Mouse (Mus musculus): ENCODE data around the gene Olfr411.
A peak's percentile ranks its signal among the peaks of the same experiment; 100 is the strongest.

The Olfr411 gene

GRCm38 (mm10) chr11:74352550-74352949, at the start of gene Olfr411:
Gene Olfr411 (minus strand): TSS chr11:74352650.
- Histone ChIP-seq H3K36me3 (ENCODE audit: control insufficient read depth, insufficient read depth, low read length, poor library complexity, severe bottlenecking) (no peaks in the 10 kb centered on the region), H3K27me3 (ENCODE audit: control insufficient read depth, insufficient read depth, low read length, poor library complexity, severe bottlenecking) (no peaks in the 10 kb centered on the region)
- DNase-seq (ENCODE audit: low read depth, low spot score) = no peak

DNA sequence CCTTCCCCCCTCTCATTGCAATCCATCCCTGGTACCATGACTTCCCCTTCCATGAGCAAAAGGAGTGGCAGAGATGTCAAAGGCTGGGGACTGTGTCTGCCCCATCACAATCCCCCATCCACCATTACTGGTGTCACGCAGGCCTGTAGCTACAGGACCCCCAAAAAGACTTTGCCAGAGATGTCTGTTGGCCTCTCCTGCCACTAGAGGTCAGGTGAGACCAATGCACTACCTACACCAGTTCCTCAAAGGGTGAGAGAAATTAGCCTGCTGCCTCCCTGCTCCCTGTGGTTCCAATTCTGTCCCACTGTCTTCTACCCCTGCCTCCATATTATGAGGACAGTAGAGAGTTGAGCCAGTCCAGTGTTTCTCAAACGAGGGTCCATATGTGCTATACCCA, 49.7 kb upstream of the Olfr411 start:
- DNase-seq (ENCODE audit: low read depth, low spot score) = peak; percentile 27
- Histone ChIP-seq H3K36me3 (ENCODE audit: control insufficient read depth, insufficient read depth, low read length, poor library complexity, severe bottlenecking) (no peaks in the 10 kb centered on the region), H3K27me3 (ENCODE audit: control insufficient read depth, insufficient read depth, low read length, poor library complexity, severe bottlenecking) (no peaks in the 10 kb centered on the region; the same call in 1 of the 2 replicates)

DNA sequence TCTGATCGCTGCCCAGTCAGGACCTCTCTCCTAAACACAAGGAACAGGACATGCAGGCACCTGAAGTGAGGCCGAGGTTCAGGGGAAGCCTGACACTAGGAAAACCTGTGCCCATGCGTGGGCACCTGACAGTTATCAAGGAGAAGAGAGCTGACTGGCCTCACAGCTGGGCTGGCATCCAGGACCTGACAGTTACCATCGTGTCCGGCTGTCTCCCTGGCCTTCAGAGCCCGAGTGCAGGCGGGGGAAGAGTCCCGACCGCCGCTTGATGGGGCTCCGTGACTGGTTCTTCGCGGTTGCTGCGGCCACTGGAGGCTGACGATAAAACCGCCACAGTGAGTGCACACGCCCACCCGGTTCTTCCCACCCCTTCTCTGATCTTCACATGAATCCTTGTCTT, 43.1 kb upstream of the Olfr411 start:
- H3K36me3 ChIP-seq (ENCODE audit: control insufficient read depth, insufficient read depth, low read length, poor library complexity, severe bottlenecking) = 0 out of 2 replicates have a peak, but pooled peaks cover 3% of the 10 kb centered on the region
- no peaks in the 10 kb centered on the region for H3K27me3 ChIP-seq (ENCODE audit: control insufficient read depth, insufficient read depth, low read length, poor library complexity, severe bottlenecking)
- no peak for DNase-seq (ENCODE audit: low read depth, low spot score)

DNA sequence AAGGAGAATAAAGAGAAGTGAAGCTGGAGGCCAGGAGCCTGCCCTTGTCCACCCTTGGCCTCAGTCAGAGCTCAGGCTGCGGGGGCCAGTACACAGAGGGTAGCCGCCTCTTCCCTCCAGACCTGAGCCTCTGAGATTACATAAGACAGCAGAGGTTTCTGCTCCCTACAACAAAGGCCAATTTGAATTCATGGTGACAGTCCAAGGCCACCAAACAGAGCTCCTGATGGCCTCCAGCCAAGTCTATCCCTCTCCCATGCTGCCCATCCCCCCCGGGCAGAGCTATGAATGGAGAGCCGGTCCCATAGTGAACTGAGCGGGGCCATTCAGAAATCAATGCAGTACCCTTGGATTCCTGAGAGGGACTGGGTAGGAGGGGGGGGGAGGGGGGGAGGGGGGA, 41.0 kb upstream of the Olfr411 start:
- Histone ChIP-seq H3K36me3 (ENCODE audit: control insufficient read depth, insufficient read depth, low read length, poor library complexity, severe bottlenecking) (0 out of 2 replicates have a peak, but pooled peaks cover 3% of the 10 kb centered on the region), H3K27me3 (ENCODE audit: control insufficient read depth, insufficient read depth, low read length, poor library complexity, severe bottlenecking) (no peaks in the 10 kb centered on the region)
- no peak for DNase-seq (ENCODE audit: low read depth, low spot score)

DNA sequence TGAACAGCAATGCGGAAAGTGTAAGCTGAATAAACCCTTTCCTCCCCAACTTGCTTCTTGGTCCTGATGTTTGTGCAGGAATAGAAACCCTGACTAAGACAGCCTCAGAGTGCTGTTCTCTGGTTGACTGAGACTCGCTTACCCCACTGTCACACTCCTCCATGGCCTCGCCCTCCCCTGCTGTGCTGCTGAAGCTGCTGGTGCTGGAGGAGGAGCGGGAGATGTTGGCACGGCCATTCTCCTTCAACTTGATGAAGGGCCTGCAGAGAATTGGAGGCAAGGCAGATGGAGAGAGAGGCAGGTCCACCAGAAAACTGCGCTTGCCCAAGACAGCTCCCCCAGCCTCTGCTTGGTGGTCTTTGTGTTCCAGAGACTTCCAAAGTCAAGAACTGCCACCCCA, 40.5 kb upstream of the Olfr411 start:
- Histone ChIP-seq H3K36me3 (ENCODE audit: control insufficient read depth, insufficient read depth, low read length, poor library complexity, severe bottlenecking) (0 out of 2 replicates have a peak, but pooled peaks cover 3% of the 10 kb centered on the region), H3K27me3 (ENCODE audit: control insufficient read depth, insufficient read depth, low read length, poor library complexity, severe bottlenecking) (no peaks in the 10 kb centered on the region)
- DNase-seq (ENCODE audit: low read depth, low spot score) = no peak

- DNase-seq (ENCODE audit: low read depth, low spot score) = peak; percentile 6
- H3K27me3 ChIP-seq (ENCODE audit: control insufficient read depth, insufficient read depth, low read length, poor library complexity, severe bottlenecking) = no peaks in the 10 kb centered on the region
- 0 out of 2 replicates have a peak, but pooled peaks cover 3% of the 10 kb centered on the region for H3K36me3 ChIP-seq (ENCODE audit: control insufficient read depth, insufficient read depth, low read length, poor library complexity, severe bottlenecking)
Observed at GRCm38 (mm10) chr11:74391899-74392298, 39.4 kb upstream of the Olfr411 start.

DNA sequence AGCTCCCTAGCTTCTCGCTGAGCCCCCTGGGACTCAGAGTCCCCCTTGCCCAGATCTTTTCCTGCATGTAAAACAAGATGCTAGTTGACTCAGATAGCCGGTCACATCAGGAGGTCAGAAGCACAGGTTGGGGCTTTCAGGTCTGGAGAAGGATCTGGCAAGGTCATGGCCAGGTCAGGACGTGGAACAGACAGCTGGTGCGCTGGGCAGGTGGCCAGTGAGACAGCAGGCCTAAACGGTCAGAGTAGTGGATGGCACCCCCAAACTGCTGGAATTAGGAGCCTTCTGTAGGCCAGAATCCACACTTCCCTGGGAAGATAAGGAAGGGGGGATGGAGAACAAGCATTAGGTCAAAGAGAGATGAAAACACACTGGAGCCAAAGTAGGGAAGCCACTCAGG, 34.8 kb upstream of the Olfr411 start:
- DNase-seq (ENCODE audit: low read depth, low spot score) = no peak
- Histone ChIP-seq H3K27me3 (ENCODE audit: control insufficient read depth, insufficient read depth, low read length, poor library complexity, severe bottlenecking) (no peaks in the 10 kb centered on the region), H3K36me3 (ENCODE audit: control insufficient read depth, insufficient read depth, low read length, poor library complexity, severe bottlenecking) (no peaks in the 10 kb centered on the region)

GRCm38 (mm10) chr11:74385674-74386073, 33.2 kb upstream of the Olfr411 start:
- no peak for DNase-seq (ENCODE audit: low read depth, low spot score)
- Histone ChIP-seq H3K36me3 (ENCODE audit: control insufficient read depth, insufficient read depth, low read length, poor library complexity, severe bottlenecking) (no peaks in the 10 kb centered on the region), H3K27me3 (ENCODE audit: control insufficient read depth, insufficient read depth, low read length, poor library complexity, severe bottlenecking) (no peaks in the 10 kb centered on the region)

GRCm38 (mm10) chr11:74379166-74379873, 26.9 kb upstream of the Olfr411 start:
- H3K36me3 ChIP-seq (ENCODE audit: control insufficient read depth, insufficient read depth, low read length, poor library complexity, severe bottlenecking) = no peaks in the 10 kb centered on the region
- DNase-seq (ENCODE audit: low read depth, low spot score) = no peak
- H3K27me3 ChIP-seq (ENCODE audit: control insufficient read depth, insufficient read depth, low read length, poor library complexity, severe bottlenecking) = no peaks in the 10 kb centered on the region

DNA sequence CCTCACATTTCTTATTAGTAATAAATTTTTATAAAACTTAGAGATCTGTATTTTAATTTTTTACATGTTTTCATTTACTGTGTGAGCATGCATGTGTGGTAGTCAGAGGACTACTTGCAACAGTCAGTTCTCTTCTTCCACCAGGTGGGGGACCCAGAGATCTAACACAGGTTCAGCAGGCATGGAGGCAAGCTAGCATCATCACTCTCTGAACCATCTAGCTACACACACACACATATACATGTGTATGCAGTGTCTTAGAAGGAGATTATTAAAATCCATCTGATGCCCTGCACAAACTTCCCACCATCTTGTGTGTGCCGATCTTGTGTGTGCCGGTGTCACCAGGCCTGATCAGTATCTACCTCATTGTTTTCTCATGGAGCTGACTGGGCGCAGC, 24.4 kb upstream of the Olfr411 start:
- Histone ChIP-seq H3K27me3 (ENCODE audit: control insufficient read depth, insufficient read depth, low read length, poor library complexity, severe bottlenecking) (no peaks in the 10 kb centered on the region), H3K36me3 (ENCODE audit: control insufficient read depth, insufficient read depth, low read length, poor library complexity, severe bottlenecking) (no peaks in the 10 kb centered on the region)
- DNase-seq (ENCODE audit: low read depth, low spot score) = peak; percentile 42

DNA sequence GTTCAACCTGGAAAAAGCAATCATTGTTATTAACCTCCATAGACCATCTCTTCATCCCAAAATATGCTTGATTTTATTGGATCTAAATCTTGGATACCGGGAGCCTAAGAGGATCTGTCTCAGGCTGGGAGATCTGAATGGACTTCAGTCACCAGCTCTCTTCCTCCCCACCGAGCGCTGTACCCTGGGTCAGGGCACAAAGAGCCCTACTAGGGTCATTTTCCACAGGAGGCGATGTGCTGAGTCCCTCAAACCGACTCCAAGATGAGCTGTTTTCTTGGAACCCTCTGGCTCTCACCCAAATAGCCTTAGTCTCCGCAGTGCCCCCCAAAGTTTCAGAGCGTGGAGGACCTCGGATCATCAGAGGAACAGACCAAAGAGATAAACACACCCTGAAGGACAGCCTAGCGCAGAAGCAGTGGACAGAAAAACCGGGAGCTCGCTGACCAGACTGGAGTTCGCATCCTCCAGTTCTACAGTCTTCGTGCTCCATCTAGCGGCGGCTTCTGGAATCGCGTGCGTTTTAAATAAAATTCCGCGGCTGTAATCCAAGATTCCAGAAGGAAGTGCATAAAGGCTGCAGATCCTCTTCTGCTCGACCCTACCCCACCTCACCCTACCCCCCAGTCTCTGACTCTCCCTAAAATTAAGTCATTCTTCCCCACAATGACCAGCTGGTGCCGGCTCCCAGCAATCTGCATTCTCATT, 19.1 kb upstream of the Olfr411 start:
- no peaks in the 10 kb centered on the region for H3K36me3 ChIP-seq (ENCODE audit: control insufficient read depth, insufficient read depth, low read length, poor library complexity, severe bottlenecking)
- H3K27me3 ChIP-seq (ENCODE audit: control insufficient read depth, insufficient read depth, low read length, poor library complexity, severe bottlenecking) = no peaks in the 10 kb centered on the region
- DNase-seq (ENCODE audit: low read depth, low spot score) = peak; percentile 63

GRCm38 (mm10) chr11:74361769-74362168, 9.3 kb upstream of the Olfr411 start, which contains the start of gene Olfr412:
Gene Olfr412 (plus strand): TSS chr11:74362069.
- no peak for DNase-seq (ENCODE audit: low read depth, low spot score)
- H3K27me3 ChIP-seq (ENCODE audit: control insufficient read depth, insufficient read depth, low read length, poor library complexity, severe bottlenecking) = no peaks in the 10 kb centered on the region
- H3K36me3 ChIP-seq (ENCODE audit: control insufficient read depth, insufficient read depth, low read length, poor library complexity, severe bottlenecking) = no peaks in the 10 kb centered on the region

DNA sequence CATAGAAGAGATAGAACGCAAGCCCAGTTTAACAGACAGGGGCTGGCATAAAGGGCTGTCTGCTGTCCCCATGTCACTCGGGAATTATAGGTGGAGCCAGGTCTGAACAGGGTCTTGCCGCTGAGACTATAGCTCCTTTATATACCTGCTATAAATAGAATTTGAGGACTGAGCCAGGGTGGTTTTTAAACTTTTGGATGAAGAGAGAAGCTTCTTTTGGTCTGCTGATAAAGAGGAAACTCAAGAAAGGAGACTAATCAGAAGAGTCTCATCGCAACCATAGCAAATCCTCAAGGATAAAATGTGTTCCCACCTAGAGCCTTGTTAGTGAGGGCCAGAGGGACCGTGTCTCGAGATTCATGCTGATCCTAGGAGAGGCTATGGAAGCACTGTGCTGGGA, 14.5 kb downstream of the Olfr411 start, which contains the start of gene Olfr410:
Gene Olfr410, minus strand, starts transcription at position 101 of the 400 bp plus-strand sequence.
- no peak for DNase-seq (ENCODE audit: low read depth, low spot score)
- no peaks in the 10 kb centered on the region for H3K27me3 ChIP-seq (ENCODE audit: control insufficient read depth, insufficient read depth, low read length, poor library complexity, severe bottlenecking)
- no peaks in the 10 kb centered on the region for H3K36me3 ChIP-seq (ENCODE audit: control insufficient read depth, insufficient read depth, low read length, poor library complexity, severe bottlenecking)

DNA sequence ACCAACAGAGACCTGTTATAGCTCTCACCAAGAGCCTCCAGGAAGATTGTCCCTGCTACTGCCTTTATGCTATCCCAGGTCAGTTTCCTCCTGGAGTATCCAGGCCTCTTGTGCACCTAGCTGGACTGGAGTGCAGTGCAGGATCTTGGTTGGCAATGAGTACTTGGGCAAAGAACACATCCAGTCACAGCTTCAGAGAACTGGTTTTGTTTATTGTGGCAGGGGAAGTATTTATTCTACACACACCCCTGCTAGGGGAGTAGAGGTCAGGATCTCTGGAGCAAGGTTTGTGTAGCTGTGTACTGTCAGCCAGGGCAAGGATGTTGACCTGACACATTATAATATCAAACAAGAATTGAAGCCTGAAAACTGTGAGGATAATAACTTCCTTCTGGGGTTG, 23.7 kb downstream of the Olfr411 start:
- Histone ChIP-seq H3K27me3 (ENCODE audit: control insufficient read depth, insufficient read depth, low read length, poor library complexity, severe bottlenecking) (no peaks in the 10 kb centered on the region), H3K36me3 (ENCODE audit: control insufficient read depth, insufficient read depth, low read length, poor library complexity, severe bottlenecking) (no peaks in the 10 kb centered on the region)
- DNase-seq (ENCODE audit: low read depth, low spot score) = no peak

DNA sequence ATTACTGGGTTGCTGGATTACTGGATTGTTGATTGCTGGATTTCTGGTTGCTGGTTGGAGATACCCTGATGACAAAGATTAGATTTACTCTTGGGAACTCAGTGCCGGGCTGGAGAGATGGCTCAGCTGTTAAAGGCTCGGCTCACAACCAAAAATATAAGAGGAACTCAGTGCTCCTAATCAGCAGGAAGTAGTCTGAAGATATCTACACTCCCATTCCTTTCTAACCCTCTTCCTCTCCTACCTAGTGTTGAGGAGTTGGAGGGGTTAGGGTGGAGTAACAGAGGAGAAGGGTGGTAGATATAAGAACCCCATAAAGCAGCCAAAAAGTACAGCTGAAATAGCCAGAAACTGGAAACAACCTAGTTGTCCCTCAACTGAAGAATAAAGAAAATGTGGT, 26.4 kb downstream of the Olfr411 start:
- no peak for DNase-seq (ENCODE audit: low read depth, low spot score)

More for the DNA sequence above, 26.4 kb downstream of the Olfr411 start:
- Histone ChIP-seq H3K36me3 (ENCODE audit: control insufficient read depth, insufficient read depth, low read length, poor library complexity, severe bottlenecking) (no peaks in the 10 kb centered on the region), H3K27me3 (ENCODE audit: control insufficient read depth, insufficient read depth, low read length, poor library complexity, severe bottlenecking) (no peaks in the 10 kb centered on the region)

All from splenic B cell, adult 2 months (primary cell).